Mouse (Mus musculus): ENCODE results near the gene Tiam2. TPM values are rescaled to one million over a fixed set of nuclear protein-coding genes. Genes with fewer than 3 reads are reported as not detected.

Tiam2 gene
- polyA plus RNA-seq, 1 experiment from 2014 or later = 7.8 TPM

DNA sequence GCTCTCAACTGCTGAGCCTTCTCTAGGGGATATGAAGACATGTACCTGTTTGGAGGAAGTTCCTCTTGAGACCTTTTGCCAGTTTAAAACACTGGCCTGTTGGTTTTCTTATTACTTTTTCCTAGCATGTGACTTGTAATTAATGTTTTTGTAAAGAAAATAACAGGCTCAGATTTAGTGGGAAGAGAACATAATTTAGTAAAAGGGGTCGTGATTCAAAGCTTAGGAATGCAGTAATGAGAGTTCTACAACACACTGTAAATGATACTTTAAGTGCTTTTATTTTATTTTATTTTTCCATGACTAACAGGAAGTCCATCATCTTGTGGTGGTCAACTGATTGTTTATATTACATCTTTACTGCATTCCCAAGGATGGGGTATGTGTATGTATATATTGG, 42.0 kb downstream of the Tiam2 start:
- 84% methylated on average over 1 of the region's 1 CpGs for WGBS
- H3K9me3 ChIP-seq (ENCODE audit: control insufficient read depth, low read length) = no peaks in the 10 kb centered on the region

DNA sequence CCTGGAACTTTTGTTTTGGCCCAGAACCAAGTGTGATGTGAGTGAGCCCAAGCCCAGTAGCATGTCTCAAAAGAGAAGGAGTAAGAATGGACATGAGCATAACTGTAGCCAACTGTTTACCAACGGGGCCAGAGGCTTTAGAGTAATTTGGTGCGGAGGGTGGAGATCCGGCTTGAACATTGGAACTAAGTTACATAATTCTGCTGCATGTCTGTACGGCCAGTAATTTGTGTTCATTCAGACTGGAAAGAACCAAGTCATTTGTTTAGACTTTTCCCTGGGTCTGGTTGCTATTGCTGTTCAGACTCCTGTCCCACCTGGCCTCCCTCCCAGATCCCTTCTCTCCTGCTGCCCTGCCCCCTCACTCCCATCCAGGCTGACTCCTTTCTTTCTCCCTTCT, 43.3 kb downstream of the Tiam2 start:
- Histone ChIP-seq H3K36me3 (ENCODE audit: control insufficient read depth, insufficient read depth, low read length) (no peaks in the 10 kb centered on the region), H3K27ac (ENCODE audit: low read depth, low read length) (no peak overlapping the region), H3K4me1 (ENCODE audit: control insufficient read depth, insufficient read depth, low read length) (no peaks in the 10 kb centered on the region), H3K4me3 (ENCODE audit: low read depth, low read length) (no peak overlapping the region), H3K27me3 (ENCODE audit: control insufficient read depth, insufficient read depth, low read length) (no peaks in the 10 kb centered on the region), H3K9ac (replicated peaks; ENCODE audit: low read depth, low read length) (no peak overlapping the region), H3K4me2 (ENCODE audit: low read depth, low read length) (no peak overlapping the region), H3K9me3 (ENCODE audit: control insufficient read depth, low read length) (no peaks in the 10 kb centered on the region)
- WGBS = 81% methylated on average over 4 of the region's 4 CpGs
- no peak for ATAC-seq (ENCODE audit: low read depth)

More for the DNA sequence above, 42.0 kb downstream of the Tiam2 start:
- Histone ChIP-seq H3K36me3 (ENCODE audit: control insufficient read depth, insufficient read depth, low read length) (no peaks in the 10 kb centered on the region), H3K4me3 (ENCODE audit: low read depth, low read length) (no peak overlapping the region), H3K27me3 (ENCODE audit: control insufficient read depth, insufficient read depth, low read length) (no peaks in the 10 kb centered on the region), H3K4me2 (ENCODE audit: low read depth, low read length) (no peak overlapping the region), H3K27ac (ENCODE audit: low read depth, low read length) (no peak overlapping the region), H3K9ac (replicated peaks; ENCODE audit: low read depth, low read length) (no peak overlapping the region), H3K4me1 (ENCODE audit: control insufficient read depth, insufficient read depth, low read length) (no peaks in the 10 kb centered on the region)
- ATAC-seq (ENCODE audit: low read depth) = no peak

DNA sequence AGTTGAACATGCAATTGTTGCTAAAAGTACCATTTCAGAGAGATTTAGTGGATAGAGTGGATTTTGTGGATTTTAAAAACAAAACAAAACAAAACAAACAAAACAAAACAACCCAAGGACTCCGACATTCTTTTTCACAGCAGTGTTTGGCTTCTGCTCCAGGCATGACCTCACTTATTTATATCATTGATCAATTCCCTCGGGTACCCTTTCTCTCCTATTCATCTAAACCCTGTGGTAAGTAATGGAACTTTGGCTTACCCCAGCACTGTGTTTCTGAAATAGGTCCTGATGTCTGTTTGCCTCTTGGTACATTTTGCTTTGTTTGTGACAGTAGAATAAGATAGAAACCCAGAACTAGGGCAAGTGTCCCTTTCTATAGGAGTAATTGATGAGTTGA, 52.2 kb downstream of the Tiam2 start:
- H3K36me3 ChIP-seq (ENCODE audit: control insufficient read depth, insufficient read depth, low read length) = no peaks in the 10 kb centered on the region
- WGBS = 41% methylated on average over 2 of the region's 2 CpGs
- no peaks in the 10 kb centered on the region for H3K9me3 ChIP-seq (ENCODE audit: control insufficient read depth, low read length)
- no peak overlapping the region for H3K4me2 ChIP-seq (ENCODE audit: low read depth, low read length)
- H3K27ac ChIP-seq (ENCODE audit: low read depth, low read length) = no peak overlapping the region
- H3K4me1 ChIP-seq (ENCODE audit: control insufficient read depth, insufficient read depth, low read length) = no peaks in the 10 kb centered on the region
- H3K9ac ChIP-seq (replicated peaks; ENCODE audit: low read depth, low read length) = no peak overlapping the region
- H3K4me3 ChIP-seq (ENCODE audit: low read depth, low read length) = no peak overlapping the region
- H3K27me3 ChIP-seq (ENCODE audit: control insufficient read depth, insufficient read depth, low read length) = no peaks in the 10 kb centered on the region
- no peak for ATAC-seq (ENCODE audit: low read depth)

DNA sequence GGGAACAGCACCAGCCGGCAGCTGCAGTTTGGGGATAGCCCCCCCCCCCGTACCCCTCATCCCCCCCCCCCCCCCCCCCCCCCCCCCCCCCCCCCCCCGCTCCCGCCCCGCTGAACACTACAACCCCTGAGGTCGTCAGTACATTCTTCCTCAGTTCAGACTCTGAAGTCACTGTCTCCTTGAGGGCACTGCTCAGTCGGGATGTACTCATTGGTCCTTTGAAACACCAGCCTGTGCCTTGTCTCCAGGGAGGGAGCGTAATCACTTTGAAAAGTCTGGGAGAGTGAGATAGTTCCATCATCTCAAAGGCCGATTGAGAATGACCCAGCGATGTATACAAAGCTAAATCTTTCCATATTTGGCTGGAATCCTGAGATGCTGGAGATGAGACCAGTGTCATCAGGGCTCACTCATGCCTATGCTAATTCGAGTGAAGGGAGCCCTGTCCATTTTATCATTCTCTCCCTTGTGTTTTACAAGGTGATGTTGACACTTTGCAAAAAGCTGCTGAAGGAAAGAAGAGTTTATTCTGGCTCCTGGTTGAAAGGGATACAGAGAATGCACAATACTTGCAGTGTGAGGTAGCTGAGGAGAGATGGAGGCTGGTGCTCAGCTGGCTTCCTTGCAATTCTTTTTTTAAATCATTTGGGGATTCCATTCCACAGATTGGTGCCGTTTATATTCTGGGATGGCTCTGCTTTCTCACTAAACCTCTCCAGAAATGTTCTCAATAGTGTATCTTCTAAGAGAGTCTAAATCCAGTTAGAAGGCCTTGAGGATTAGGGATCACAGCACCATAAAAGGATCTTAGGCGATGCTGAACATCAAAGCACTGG, 53.6 kb downstream of the Tiam2 start:
- H3K27ac ChIP-seq (ENCODE audit: low read depth, low read length) = no peak overlapping the region

DNA sequence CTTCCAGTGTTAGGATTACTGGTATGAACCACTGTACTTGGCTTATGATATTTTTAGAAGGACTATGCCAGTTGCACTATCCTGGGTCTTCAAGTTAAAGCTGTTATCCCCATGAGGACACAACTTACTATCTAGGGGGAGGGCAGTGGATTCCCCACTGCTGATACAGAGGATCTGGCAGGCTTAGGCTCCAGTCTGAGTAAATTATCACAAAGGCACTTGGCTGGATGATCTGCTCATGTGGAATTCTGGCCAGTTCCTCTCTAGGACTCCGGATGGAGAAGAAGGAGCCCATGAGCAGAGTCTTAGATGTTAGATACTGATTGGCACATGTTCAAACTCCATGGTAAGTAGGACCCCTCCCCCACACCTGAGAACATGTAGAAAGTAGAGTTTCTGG, 59.0 kb downstream of the Tiam2 start:
- H3K4me1 ChIP-seq (ENCODE audit: control insufficient read depth, insufficient read depth, low read length) = no peaks in the 10 kb centered on the region
- ATAC-seq (ENCODE audit: low read depth) = no peak
- WGBS = 95% methylated on average over 1 of the region's 1 CpGs

More for the DNA sequence above, 53.6 kb downstream of the Tiam2 start:
- ATAC-seq (ENCODE audit: low read depth) = no peak
- H3K27me3 ChIP-seq (ENCODE audit: control insufficient read depth, insufficient read depth, low read length) = no peaks in the 10 kb centered on the region
- H3K4me1 ChIP-seq (ENCODE audit: control insufficient read depth, insufficient read depth, low read length) = no peaks in the 10 kb centered on the region
- H3K9ac ChIP-seq (replicated peaks; ENCODE audit: low read depth, low read length) = 0 out of 2 replicates have a peak overlapping the region, but pooled peaks have one; percentile 2
- no peak overlapping the region for H3K4me3 ChIP-seq (ENCODE audit: low read depth, low read length)
- no peak overlapping the region for H3K4me2 ChIP-seq (ENCODE audit: low read depth, low read length)
- 42% methylated on average over 9 of the region's 13 CpGs for WGBS
- no peaks in the 10 kb centered on the region for H3K36me3 ChIP-seq (ENCODE audit: control insufficient read depth, insufficient read depth, low read length)
- no peaks in the 10 kb centered on the region for H3K9me3 ChIP-seq (ENCODE audit: control insufficient read depth, low read length)

DNA sequence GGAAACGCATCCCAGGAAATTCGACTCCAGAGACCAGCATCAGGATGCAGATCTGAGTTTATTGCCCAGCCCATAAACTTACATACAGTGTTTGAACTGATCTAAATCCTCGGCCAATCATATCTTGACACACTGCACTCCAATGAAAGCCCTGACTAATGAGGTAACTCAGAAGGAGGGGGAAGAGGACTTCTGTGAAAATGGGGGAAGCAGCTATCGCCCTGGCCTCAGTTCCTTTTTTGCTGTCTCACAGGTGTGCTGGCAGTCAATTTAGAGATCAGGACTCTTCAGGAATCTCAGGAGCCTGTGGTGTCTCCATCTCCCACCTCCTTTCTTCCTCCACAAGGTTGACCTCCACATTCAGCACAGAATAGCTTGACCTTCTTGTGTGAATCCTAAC, 61.4 kb downstream of the Tiam2 start:
- H3K27ac ChIP-seq (ENCODE audit: low read depth, low read length) = no peak overlapping the region
- no peaks in the 10 kb centered on the region for H3K9me3 ChIP-seq (ENCODE audit: control insufficient read depth, low read length)
- H3K4me3 ChIP-seq (ENCODE audit: low read depth, low read length) = no peak overlapping the region
- 61% methylated on average over 4 of the region's 4 CpGs for WGBS
- no peaks in the 10 kb centered on the region for H3K27me3 ChIP-seq (ENCODE audit: control insufficient read depth, insufficient read depth, low read length)
- ATAC-seq (ENCODE audit: low read depth) = no peak
- H3K4me1 ChIP-seq (ENCODE audit: control insufficient read depth, insufficient read depth, low read length) = no peaks in the 10 kb centered on the region
- no peaks in the 10 kb centered on the region for H3K36me3 ChIP-seq (ENCODE audit: control insufficient read depth, insufficient read depth, low read length)
- no peak overlapping the region for H3K9ac ChIP-seq (replicated peaks; ENCODE audit: low read depth, low read length)
- H3K4me2 ChIP-seq (ENCODE audit: low read depth, low read length) = no peak overlapping the region

More for the DNA sequence above, 59.0 kb downstream of the Tiam2 start:
- H3K27me3 ChIP-seq (ENCODE audit: control insufficient read depth, insufficient read depth, low read length) = no peaks in the 10 kb centered on the region
- no peak overlapping the region for H3K27ac ChIP-seq (ENCODE audit: low read depth, low read length)
- H3K9me3 ChIP-seq (ENCODE audit: control insufficient read depth, low read length) = no peaks in the 10 kb centered on the region
- H3K9ac ChIP-seq (replicated peaks; ENCODE audit: low read depth, low read length) = no peak overlapping the region
- no peak overlapping the region for H3K4me3 ChIP-seq (ENCODE audit: low read depth, low read length)
- H3K36me3 ChIP-seq (ENCODE audit: control insufficient read depth, insufficient read depth, low read length) = no peaks in the 10 kb centered on the region
- no peak overlapping the region for H3K4me2 ChIP-seq (ENCODE audit: low read depth, low read length)

DNA sequence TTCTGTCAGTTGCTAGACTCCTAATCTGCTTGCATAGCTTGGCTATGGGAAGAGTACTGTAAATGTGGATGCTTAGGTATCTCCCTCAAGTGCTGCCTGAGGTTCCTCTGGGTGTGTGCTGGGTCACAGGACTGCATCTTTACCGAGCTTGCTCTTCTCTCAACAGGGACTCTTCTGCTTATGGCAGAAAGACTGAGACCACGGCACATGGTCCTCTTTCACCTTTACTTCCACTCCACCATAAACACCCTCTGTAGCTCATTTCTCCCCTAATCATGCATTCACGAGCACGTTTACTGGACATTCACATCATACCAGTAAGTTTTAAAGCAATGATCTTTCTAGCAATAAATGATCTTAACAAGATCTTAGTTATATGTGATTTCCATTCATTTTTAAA, 63.4 kb downstream of the Tiam2 start:
- H3K4me3 ChIP-seq (ENCODE audit: low read depth, low read length) = no peak overlapping the region
- ATAC-seq (ENCODE audit: low read depth) = no peak
- no peak overlapping the region for H3K27ac ChIP-seq (ENCODE audit: low read depth, low read length)
- H3K27me3 ChIP-seq (ENCODE audit: control insufficient read depth, insufficient read depth, low read length) = no peaks in the 10 kb centered on the region
- H3K9me3 ChIP-seq (ENCODE audit: control insufficient read depth, low read length) = no peaks in the 10 kb centered on the region
- no peaks in the 10 kb centered on the region for H3K4me1 ChIP-seq (ENCODE audit: control insufficient read depth, insufficient read depth, low read length)
- H3K36me3 ChIP-seq (ENCODE audit: control insufficient read depth, insufficient read depth, low read length) = no peaks in the 10 kb centered on the region
- 82% methylated on average over 4 of the region's 4 CpGs for WGBS
- H3K4me2 ChIP-seq (ENCODE audit: low read depth, low read length) = no peak overlapping the region
- no peak overlapping the region for H3K9ac ChIP-seq (replicated peaks; ENCODE audit: low read depth, low read length)

DNA sequence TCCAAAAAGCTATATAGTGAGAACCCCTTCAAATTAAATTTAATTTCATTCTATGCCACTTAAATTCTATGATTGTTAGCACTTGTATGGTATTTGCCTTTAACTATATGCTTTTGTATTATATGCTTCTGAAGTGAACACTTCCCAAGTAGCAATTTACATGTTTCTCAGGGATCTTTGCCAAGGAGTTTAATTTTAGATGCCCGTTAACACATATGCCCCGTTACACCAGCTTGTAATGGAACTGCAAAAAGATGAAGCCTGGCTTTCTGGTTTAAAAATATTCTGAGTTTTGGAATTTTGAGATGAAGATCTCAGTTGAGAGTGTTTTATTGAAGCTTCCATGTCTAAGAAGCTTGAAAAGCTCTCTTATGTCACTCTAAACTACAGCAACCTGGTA, 67.6 kb downstream of the Tiam2 start:
- Histone ChIP-seq H3K9ac (replicated peaks; ENCODE audit: low read depth, low read length) (no peak overlapping the region), H3K4me2 (ENCODE audit: low read depth, low read length) (no peak overlapping the region), H3K27me3 (ENCODE audit: control insufficient read depth, insufficient read depth, low read length) (no peaks in the 10 kb centered on the region), H3K4me1 (ENCODE audit: control insufficient read depth, insufficient read depth, low read length) (no peaks in the 10 kb centered on the region), H3K4me3 (ENCODE audit: low read depth, low read length) (no peak overlapping the region), H3K9me3 (ENCODE audit: control insufficient read depth, low read length) (no peaks in the 10 kb centered on the region), H3K27ac (ENCODE audit: low read depth, low read length) (no peak overlapping the region), H3K36me3 (ENCODE audit: control insufficient read depth, insufficient read depth, low read length) (no peaks in the 10 kb centered on the region)
- ATAC-seq (ENCODE audit: low read depth) = no peak
- 83% methylated on average over 2 of the region's 2 CpGs for WGBS

DNA sequence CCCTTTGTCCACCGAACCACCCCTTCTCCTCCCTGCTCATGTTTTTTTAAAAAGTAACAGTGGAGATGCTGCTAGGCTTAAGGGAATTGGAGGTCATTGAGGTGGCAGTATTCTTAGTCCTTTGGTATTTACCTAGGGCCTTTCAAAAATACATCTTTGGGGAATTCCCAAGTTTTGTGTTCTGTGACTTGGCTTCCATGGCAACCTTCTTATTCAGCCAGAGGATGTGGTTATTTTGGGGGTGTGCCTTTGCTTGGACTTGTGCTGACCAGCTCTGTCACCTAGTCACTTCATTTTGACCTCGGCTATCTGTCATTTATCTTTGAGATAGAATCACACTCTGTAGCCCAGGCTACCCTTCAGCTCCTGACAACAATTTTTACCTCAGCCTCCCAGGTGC, 68.6 kb downstream of the Tiam2 start:
- Histone ChIP-seq H3K4me3 (ENCODE audit: low read depth, low read length) (no peak overlapping the region), H3K36me3 (ENCODE audit: control insufficient read depth, insufficient read depth, low read length) (no peaks in the 10 kb centered on the region), H3K9me3 (ENCODE audit: control insufficient read depth, low read length) (no peaks in the 10 kb centered on the region), H3K27ac (ENCODE audit: low read depth, low read length) (no peak overlapping the region), H3K27me3 (ENCODE audit: control insufficient read depth, insufficient read depth, low read length) (no peaks in the 10 kb centered on the region), H3K9ac (replicated peaks; ENCODE audit: low read depth, low read length) (no peak overlapping the region), H3K4me1 (ENCODE audit: control insufficient read depth, insufficient read depth, low read length) (no peaks in the 10 kb centered on the region), H3K4me2 (ENCODE audit: low read depth, low read length) (no peak overlapping the region)
- ATAC-seq (ENCODE audit: low read depth) = no peak
- WGBS = 87% methylated on average over 2 of the region's 2 CpGs

Measured in neural tube, embryonic 14.5 days (tissue).